Mouse (Mus musculus): Measurements from ENCODE around the gene Etfb.

DNA sequence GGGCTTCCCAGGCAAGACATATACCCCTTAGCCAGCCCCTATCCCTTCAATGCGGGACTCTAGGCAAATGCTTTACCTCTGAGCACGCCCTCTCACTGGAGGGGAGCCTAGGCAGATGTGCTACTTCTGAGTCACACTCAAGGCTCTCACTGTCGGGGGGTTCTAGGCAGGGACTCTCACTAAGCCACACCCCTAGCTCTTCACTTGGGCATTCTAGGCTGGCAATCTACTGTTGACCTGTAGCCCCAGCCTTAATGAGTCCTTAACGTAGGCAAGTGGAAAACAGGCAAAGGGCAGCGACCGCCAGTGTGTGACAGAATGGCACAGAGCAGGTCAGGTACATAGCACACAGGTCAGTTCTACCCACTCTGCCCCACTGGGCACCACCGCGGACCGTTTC lies 47.0 kb downstream of the Etfb start:
- TF ChIP-seq CTCF (IDR thresholded peaks at IDR 0.05; ENCODE audit: low read depth) (no peak), EP300 (IDR thresholded peaks at IDR 0.05; ENCODE audit: low read depth) (no peak)
